ENCODE assay signal across 9 mouse cellular contexts in the genomic region with DNA sequence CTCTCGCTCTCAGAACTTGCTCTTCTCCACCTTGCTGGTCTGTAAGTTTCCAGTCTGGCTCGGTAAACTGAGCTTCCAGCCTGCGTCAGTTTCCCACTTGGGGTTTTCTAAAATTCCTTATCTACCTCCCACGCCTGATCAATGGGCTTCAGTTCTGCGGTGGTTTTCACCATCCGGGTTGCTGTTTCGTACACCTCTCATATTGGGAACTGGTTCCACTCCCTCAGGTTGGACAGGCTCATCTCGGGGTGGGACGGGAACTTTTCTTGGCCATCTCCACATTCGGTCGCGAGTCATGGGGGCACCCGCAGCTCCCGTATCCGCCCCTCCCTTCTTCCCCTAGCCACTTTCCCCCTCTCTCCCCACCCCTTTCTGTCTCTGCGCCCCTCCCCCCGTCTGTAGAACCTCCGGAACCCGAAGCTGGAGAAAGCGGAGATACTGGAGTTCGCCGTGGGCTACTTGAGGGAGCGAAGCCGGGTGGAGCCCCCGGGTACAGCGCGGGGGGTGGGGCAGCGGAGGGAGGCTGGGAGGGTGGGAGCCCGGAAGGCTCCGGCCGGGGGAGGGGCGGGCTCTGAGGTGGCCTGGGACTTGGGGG. TPM values are rescaled to one million over a fixed set of nuclear protein-coding genes. Genes with fewer than 3 reads are reported as not detected.
A peak's percentile ranks its signal among the peaks of the same experiment; 100 is the strongest.
DNase-seq lines count a peak whose midpoint lies in the region; ATAC-seq lines count a peak whose summit lies in the region.
"Had no signal": no experiment of that assay in that cellular context is flagged by ENCODE, and none has a peak within 500 bp of the region (broad histone marks: within the 10 kb centered on the region; RNA-seq: fewer than 3 reads in every experiment).

No protein-coding gene starts in this region.

- H3K9me3 ChIP-seq in heart, embryonic 16.5 days (replicated peaks; ENCODE audit: control insufficient read depth, low read length), result no peaks in the 10 kb centered on the region

- peak overlapping the region; percentile 83 for H3K4me2 ChIP-seq in heart, embryonic 16.5 days (ENCODE audit: low read depth, low read length)

- peaks cover 39% of the 10 kb centered on the region for H3K4me1 ChIP-seq in heart, embryonic 16.5 days (ENCODE audit: control insufficient read depth, insufficient read depth, low read length)

- peak overlapping the region; percentile 93 for H3K27ac ChIP-seq in heart, embryonic 16.5 days (ENCODE audit: low read length)
- H3K27ac ChIP-seq in macrophage, result no peak overlapping the region

- no peaks in the 10 kb centered on the region for H3K27me3 ChIP-seq in heart, embryonic 16.5 days (ENCODE audit: control insufficient read depth, insufficient read depth, low read length)
- H3K27me3 ChIP-seq: Patski had no signal

- ATAC-seq in heart, embryonic 16.5 days (replicated peaks; ENCODE audit: extremely low read depth, insufficient read depth, low FRiP score), result no peak

- H3K79me2 ChIP-seq in macrophage (ENCODE audit: inconsistent target), result no peaks in the 10 kb centered on the region

- H3K9ac ChIP-seq in heart, embryonic 16.5 days (ENCODE audit: low read length), result peak overlapping the region; percentile 81

- H3K36me3 ChIP-seq in heart, embryonic 16.5 days (ENCODE audit: control insufficient read depth, insufficient read depth), result no peaks in the 10 kb centered on the region
- no peaks in the 10 kb centered on the region for H3K36me3 ChIP-seq in macrophage (ENCODE audit: inconsistent target)

- intact Hi-C loops in left cerebral cortex, postnatal 14 days (cut with DNase I), result loop anchor here (5.0 kb wide), 1 partner anchor 245 kb away; the partner anchor contains the start of gene Chd3

- H3K4me3 ChIP-seq in heart, embryonic 16.5 days (ENCODE audit: low read length), result peak overlapping the region; percentile 72
- peak overlapping the region; percentile 43 for H3K4me3 ChIP-seq in macrophage (ENCODE audit: inconsistent target)

- DNase-seq in embryo, embryonic 10 days (ENCODE audit: low spot score), result peak; percentile 28
- DNase-seq in embryo, embryonic 9.5 days (ENCODE audit: extremely low spot score), result no peak
- peak; percentile 79 for DNase-seq in retina, postnatal 1 day
- DNase-seq in retina, embryonic 14.5 days (ENCODE audit: low spot score), result no peak
- DNase-seq in adrenal gland, postnatal 10 days, result no peak
- DNase-seq in left cerebral cortex, postnatal 14 days (ENCODE audit: low spot score in 2 of 2), result no peak

- WGBS in heart, embryonic 16.5 days, result 1% methylated on average over 31 of the region's 32 CpGs
- 1% methylated on average over 25 of the region's 32 CpGs for WGBS in macrophage (ENCODE audit: missing documents)

RNA-seq across cellular contexts. Expression of gene 9130213A22Rik, which starts 0.6 kb away (rescaled TPM):
- 0.41 and 0.72 TPM in 2 replicates for polyA plus RNA-seq in heart, embryonic 16.5 days (2015; fragmentation: Nextera tagmentation; extraction: Ambion mirVana)
- total RNA-seq in macrophage (2018; cell fraction: chromatin; rRNA removed), result 1 to 10 TPM in 1 of 26 experiments, under 1 TPM in 8, not detected in 17; 0.49 to 1.0 (median 0.62) TPM
- total RNA-seq in macrophage (2018; cell fraction: cytosol; rRNA removed), result under 1 TPM in 22 of 26 experiments, not detected in 4; 0.07 to 0.35 (median 0.14) TPM
- total RNA-seq in macrophage (2018; cell fraction: nucleus; rRNA removed), result 1 to 10 TPM in 2 of 26 experiments, under 1 TPM in 3, not detected in 21; 0.34 to 1.6 (median 0.50) TPM
- polyA plus RNA-seq in macrophage (2018), result 0.14 to 0.29 TPM in 2 of 3 replicates, not detected in the other
- under 1 TPM; 0.48 to 0.66 TPM for total RNA-seq in adrenal gland, postnatal 10 days (2021)
- under 1 TPM; 0.27 to 0.51 TPM for total RNA-seq in left cerebral cortex, postnatal 14 days (2021)

RNA-seq across cellular contexts. Expression of gene Hes7, which starts 1.6 kb away (rescaled TPM):
- polyA plus RNA-seq in heart, embryonic 16.5 days (2015; fragmentation: Nextera tagmentation; extraction: Ambion mirVana), result 0.50 TPM in 2 replicates
- total RNA-seq in macrophage (2018; cell fraction: chromatin; rRNA removed), result under 1 TPM in 4 of 26 experiments, not detected in 22; 0.49 to 0.63 (median 0.55) TPM
- under 1 TPM in 8 of 26 experiments, not detected in 18; 0.07 to 0.14 (median 0.09) TPM for total RNA-seq in macrophage (2018; cell fraction: cytosol; rRNA removed)
- total RNA-seq in macrophage (2018; cell fraction: nucleus; rRNA removed), result 1 to 10 TPM in 2 of 26 experiments, under 1 TPM in 3, not detected in 21; 0.26 to 1.1 (median 0.44) TPM
- polyA plus RNA-seq in macrophage (2018), result not detected in 3 replicates
- under 1 TPM; 0.18 to 0.36 TPM for total RNA-seq in adrenal gland, postnatal 10 days (2021)
- under 1 TPM; 0.55 to 0.70 TPM for total RNA-seq in left cerebral cortex, postnatal 14 days (2021)

RNA-seq across cellular contexts. Expression of gene Aloxe3, which starts 3.9 kb away (rescaled TPM):
- polyA plus RNA-seq in heart, embryonic 16.5 days (2015; fragmentation: Nextera tagmentation; extraction: Ambion mirVana), result 0.08 and 0.26 TPM in 2 replicates
- total RNA-seq in macrophage (2018; cell fraction: chromatin; rRNA removed), result under 1 TPM in 13 of 26 experiments, not detected in 13; 0.16 to 0.69 (median 0.27) TPM
- under 1 TPM in 12 of 26 experiments, not detected in 14; 0.03 to 0.27 (median 0.10) TPM for total RNA-seq in macrophage (2018; cell fraction: cytosol; rRNA removed)
- 1 to 10 TPM in 1 of 26 experiments, under 1 TPM in 13, not detected in 12; 0.11 to 1.5 (median 0.20) TPM for total RNA-seq in macrophage (2018; cell fraction: nucleus; rRNA removed)
- polyA plus RNA-seq in macrophage (2018), result 0.19 TPM in 1 of 3 replicates, not detected in the others
- under 1 TPM; 0.60 to 0.76 TPM for total RNA-seq in adrenal gland, postnatal 10 days (2021)
- 1 to 10 TPM; 3.7 to 5.7 TPM for total RNA-seq in left cerebral cortex, postnatal 14 days (2021)

RNA-seq across cellular contexts. Expression of gene Per1, which starts 26.8 kb away (rescaled TPM):
- 19.6 and 21.9 TPM in 2 replicates for polyA plus RNA-seq in heart, embryonic 16.5 days (2015; fragmentation: Nextera tagmentation; extraction: Ambion mirVana)
- total RNA-seq in macrophage (2018; cell fraction: chromatin; rRNA removed), result 100 to 1,000 TPM in 3 of 26 experiments, 10 to 100 TPM in 20, 1 to 10 TPM in 3; 2.1 to 182 (median 41.9) TPM
- total RNA-seq in macrophage (2018; cell fraction: cytosol; rRNA removed), result 10 to 100 TPM in 18 of 26 experiments, 1 to 10 TPM in 8; 1.2 to 30.8 (median 12.4) TPM
- total RNA-seq in macrophage (2018; cell fraction: nucleus; rRNA removed), result 100 to 1,000 TPM in 2 of 26 experiments, 10 to 100 TPM in 19, 1 to 10 TPM in 5; 3.2 to 114 (median 23.5) TPM
- 8.8 to 17.5 TPM (median 11.6 TPM) in 3 replicates for polyA plus RNA-seq in macrophage (2018)
- total RNA-seq in adrenal gland, postnatal 10 days (2021), result 100 to 1,000 TPM in 1 of 2 experiments, 10 to 100 TPM in 1; 63.1 to 157 TPM
- total RNA-seq in left cerebral cortex, postnatal 14 days (2021), result 100 to 1,000 TPM in 1 of 2 experiments, 10 to 100 TPM in 1; 90.4 to 112 TPM

RNA-seq across cellular contexts. Expression of gene Vamp2, which starts 33.5 kb away (rescaled TPM):
- 84.1 and 91.1 TPM in 2 replicates for polyA plus RNA-seq in heart, embryonic 16.5 days (2015; fragmentation: Nextera tagmentation; extraction: Ambion mirVana)
- total RNA-seq in macrophage (2018; cell fraction: chromatin; rRNA removed), result 100 to 1,000 TPM in 20 of 26 experiments, 10 to 100 TPM in 6; 79.4 to 259 (median 167) TPM
- total RNA-seq in macrophage (2018; cell fraction: cytosol; rRNA removed), result 10 to 100 TPM; 20.1 to 40.4 (median 26.4) TPM
- 100 to 1,000 TPM in 24 of 26 experiments, 10 to 100 TPM in 2; 83.9 to 283 (median 140) TPM for total RNA-seq in macrophage (2018; cell fraction: nucleus; rRNA removed)
- 23.6 to 47.7 TPM (median 36.7 TPM) in 3 replicates for polyA plus RNA-seq in macrophage (2018)
- 100 to 1,000 TPM; 104 to 143 TPM for total RNA-seq in adrenal gland, postnatal 10 days (2021)
- 1,000 to 10,000 TPM; 1,220 to 1,271 TPM for total RNA-seq in left cerebral cortex, postnatal 14 days (2021)

Comparison
In these comparisons a context has a peak if more than half of its experiments do, and no peak if none do; other contexts are left out.
1. DNase-seq: peak in embryo, embryonic 10 days (single experiment) and retina, postnatal 1 day (single experiment); none in embryo, embryonic 9.5 days (single experiment), retina, embryonic 14.5 days (single experiment), adrenal gland, postnatal 10 days (single experiment) and left cerebral cortex, postnatal 14 days (0 of 2).